Mouse (Mus musculus) pancreas, adult 10 weeks (tissue): ENCODE results near the gene Il9. TPM values are rescaled to one million over a fixed set of nuclear protein-coding genes. Genes with fewer than 3 reads are reported as not detected.

ENCODE experiments used
- polyA plus RNA-seq: library from polyadenylated mRNA; stranded (reverse); fragments of 350-450 nt; fragmentation: Illumina TruSeq; extraction: RNeasy Lipid Tissue Mini Kit (QIAGEN cat#74804); gene quantifications from one replicate; pipeline ENCODE4 v1.2.3, GENCODE M21; 2015; ENCODE audit warnings: low read depth, low replicate concordance; ENCODE audit not compliant: insufficient read depth

Gene Il9
- not detected for polyA plus RNA-seq

GRCm38 (mm10) chr13:56482146-56482545 lies at the start of gene Il9:
Gene Il9 (minus strand): TSS chr13:56482246.

DNA sequence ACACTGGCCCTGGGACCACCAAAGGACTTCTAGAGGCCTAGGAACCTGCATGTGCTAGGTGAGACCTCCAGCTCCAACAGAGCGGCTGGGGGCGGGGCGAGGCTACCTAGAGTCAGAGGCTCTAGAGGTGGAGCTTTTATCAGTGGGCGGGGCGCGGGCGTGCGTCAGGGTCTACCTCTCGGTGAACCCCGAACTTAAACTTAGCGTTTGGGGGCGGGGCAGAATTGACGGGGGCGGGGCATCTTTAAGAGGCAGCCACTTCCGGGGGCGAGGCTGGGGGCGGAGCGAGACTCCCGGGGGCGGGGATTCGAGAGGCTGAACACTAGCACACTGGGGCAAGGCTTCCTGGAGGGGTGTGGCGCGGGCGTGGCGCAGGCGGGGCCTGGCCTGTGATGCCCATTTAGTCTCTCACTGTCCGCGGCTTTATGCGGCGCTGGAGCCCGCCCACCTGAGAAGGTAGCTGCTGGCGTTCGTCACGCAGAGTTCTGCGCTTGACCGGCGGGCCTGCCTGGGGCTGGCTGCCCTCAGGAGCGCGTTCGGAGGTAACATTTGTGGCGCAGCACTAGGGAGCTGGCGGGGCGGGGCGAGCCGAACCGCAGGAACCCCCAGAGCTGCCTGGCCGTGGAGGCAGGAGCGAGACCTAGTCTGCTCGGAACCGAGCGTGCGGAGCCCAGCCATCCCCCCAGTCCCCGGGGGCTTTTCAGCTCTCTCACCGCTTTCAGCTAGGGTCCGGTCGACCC lies 40.2 kb upstream of the Il9 start, which contains the start of gene Fbxl21:
Fbxl21 (plus strand) TSS at position 392 of the 740 bp plus-strand sequence.

DNA sequence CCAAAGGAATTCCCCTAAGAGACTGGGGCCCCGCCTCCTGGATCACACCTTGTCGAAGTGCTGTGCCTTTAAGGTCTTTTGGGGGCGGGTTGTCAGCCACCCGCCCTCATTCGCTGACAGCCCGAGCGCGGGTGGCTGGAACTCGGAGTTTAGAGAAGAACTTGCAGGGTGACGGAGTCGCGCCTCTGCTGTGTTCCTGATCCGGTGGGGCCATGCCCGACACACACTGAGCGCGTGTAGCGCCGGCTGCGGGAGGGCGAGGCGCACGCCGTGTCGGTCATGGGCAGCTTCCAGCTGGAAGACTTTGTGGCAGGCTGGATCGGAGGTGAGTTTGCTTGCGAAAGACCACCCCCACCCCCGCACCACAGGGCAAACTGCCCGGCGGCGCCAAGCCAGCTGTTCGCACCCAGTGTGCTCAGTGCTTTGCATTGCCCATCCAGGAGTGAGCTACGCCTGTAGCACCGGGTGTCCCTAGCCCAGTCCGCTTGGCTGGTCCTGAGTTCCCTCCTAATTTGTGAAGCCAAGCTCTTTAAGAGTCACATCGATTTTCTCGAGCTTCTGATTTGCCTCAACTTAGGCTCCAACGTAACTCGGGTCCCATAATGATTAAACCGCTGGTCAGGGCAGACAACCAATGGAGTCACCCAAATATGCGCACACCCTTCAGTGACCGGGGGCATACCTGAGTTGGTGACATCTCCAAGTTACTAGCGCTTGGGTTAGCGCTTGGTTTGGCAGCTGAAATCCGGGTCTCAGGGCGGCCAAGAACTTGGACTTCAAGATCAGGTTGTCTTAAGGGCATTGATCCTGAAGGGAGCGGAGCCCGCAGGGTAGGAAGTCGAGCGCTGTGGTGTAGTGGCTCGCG lies 43.6 kb downstream of the Il9 start, which contains the start of gene Slc25a48:
Slc25a48 (plus strand) TSS at position 145 of the 865 bp plus-strand sequence.

Other genes starting within 250 kb of the Il9 start
- not detected for gene Neurog1, start 230.1 kb downstream of the Il9 start, polyA plus RNA-seq
- gene Cxcl14, start 185.7 kb downstream of the Il9 start, polyA plus RNA-seq: 5.6 TPM
- gene Gm3045, start 55.7 kb downstream of the Il9 start, polyA plus RNA-seq: not detected
- gene Slc25a48, start 43.9 kb downstream of the Il9 start, polyA plus RNA-seq: 1.2 TPM
- gene Fbxl21, start 40.2 kb upstream of the Il9 start, polyA plus RNA-seq: not detected
- gene Lect2, start 66.3 kb upstream of the Il9 start, polyA plus RNA-seq: not detected
- 12.8 TPM for gene Tgfbi, start 127.3 kb upstream of the Il9 start, polyA plus RNA-seq
- 7.3 TPM for gene Smad5, start 220.8 kb upstream of the Il9 start, polyA plus RNA-seq